In the genomic region with DNA sequence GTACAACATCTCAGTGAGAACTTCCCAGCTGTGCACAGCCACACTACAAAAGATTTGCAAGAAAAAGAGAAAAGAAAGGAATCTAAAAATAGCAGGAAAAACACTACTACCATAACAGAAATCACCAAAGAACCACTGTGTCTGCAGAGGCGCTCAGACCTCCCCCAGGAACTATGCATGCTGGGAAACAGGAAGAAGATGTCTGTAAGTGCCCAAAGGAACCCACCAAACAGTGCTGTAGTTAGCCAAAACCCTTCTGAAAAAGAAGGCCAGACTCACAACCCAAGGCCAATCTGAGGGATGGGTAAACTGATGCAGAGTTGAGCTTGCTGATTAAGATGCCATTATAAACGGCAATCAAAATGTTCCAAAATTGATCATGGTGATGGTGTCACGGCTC, we compare ENCODE assay signal across 16 mouse cellular contexts. TPM values are rescaled to one million over a fixed set of nuclear protein-coding genes. Genes with fewer than 3 reads are reported as not detected.
"Had no signal": no experiment of that assay in that cellular context is flagged by ENCODE, and none has a peak within 500 bp of the region (broad histone marks: within the 10 kb centered on the region; RNA-seq: fewer than 3 reads in every experiment).

No protein-coding gene starts in this region.

- H3K9ac ChIP-seq: neural tube, embryonic 15.5 days; stomach, embryonic 15.5 days had no signal

- H3K36me3 ChIP-seq: stomach, embryonic 15.5 days had no signal

- H3K4me3 ChIP-seq: neural tube, embryonic 15.5 days; stomach, embryonic 15.5 days had no signal

- H3K4me1 ChIP-seq: neural tube, embryonic 15.5 days; stomach, embryonic 15.5 days had no signal

- H3K9me3 ChIP-seq: neural tube, embryonic 15.5 days; stomach, embryonic 15.5 days had no signal

- H3K27ac ChIP-seq: neural tube, embryonic 15.5 days; stomach, embryonic 15.5 days; stomach, postnatal 0 days had no signal

- DNase-seq: retina, postnatal 1 day; right cerebral cortex, adult 18-20 months; right cerebral cortex, postnatal 14 days; right cerebral cortex, postnatal 25 days; right cerebral cortex, postnatal 4 days; spleen, adult 18-20 months; thymus, adult 18-20 months; thymus, adult 2 months; thymus, postnatal 14 days; thymus, postnatal 25 days; thymus, postnatal 36 days; thymus, postnatal 4 days had no signal

- H3K4me2 ChIP-seq: neural tube, embryonic 15.5 days; stomach, embryonic 15.5 days had no signal

- H3K27me3 ChIP-seq: stomach, embryonic 15.5 days had no signal

RNA-seq across cellular contexts. Expression of a gene that starts 47.5 kb away (rescaled TPM):
- total RNA-seq: neutrophil, adult 5-6 weeks had no signal
